Comparison of ENCODE assay signal across 11 mouse cellular contexts in genomic region chr13:92647695-92648094, GRCm38 (mm10). TPM values are rescaled to one million over a fixed set of nuclear protein-coding genes. Genes with fewer than 3 reads are reported as not detected.
DNase-seq lines count a peak whose midpoint lies in the region; ATAC-seq and TF ChIP-seq lines count a peak whose summit lies in the region.
"Had no signal": no experiment of that assay in that cellular context is flagged by ENCODE, and none has a peak within 500 bp of the region (broad histone marks: within the 10 kb centered on the region; RNA-seq: fewer than 3 reads in every experiment).

No protein-coding gene starts in this region.

- WGBS in heart, embryonic 12.5 days: 63% methylated on average over 2 of the region's 2 CpGs
- 46% methylated on average over 2 of the region's 2 CpGs for WGBS in lung, embryonic 15.5 days
- 92% methylated on average over 2 of the region's 2 CpGs for WGBS in thymus, adult 2 months

- no peaks in the 10 kb centered on the region for H3K9me3 ChIP-seq in heart, embryonic 12.5 days (replicated peaks)
- no peaks in the 10 kb centered on the region for H3K9me3 ChIP-seq in lung, embryonic 15.5 days
- H3K9me3 ChIP-seq: liver, embryonic 13.5 days had no signal

- H3K27me3 ChIP-seq in heart, embryonic 12.5 days (replicated peaks): no peaks in the 10 kb centered on the region
- no peaks in the 10 kb centered on the region for H3K27me3 ChIP-seq in lung, embryonic 15.5 days
- no peaks in the 10 kb centered on the region for H3K27me3 ChIP-seq in thymus, adult 2 months (ENCODE audit: control insufficient read depth, insufficient read depth, low read length)
- H3K27me3 ChIP-seq: liver, embryonic 13.5 days had no signal

- peaks cover 19% of the 10 kb centered on the region for H3K4me1 ChIP-seq in heart, embryonic 12.5 days (replicated peaks)
- H3K4me1 ChIP-seq in lung, embryonic 15.5 days: peaks cover 37% of the 10 kb centered on the region
- peaks cover 7% of the 10 kb centered on the region for H3K4me1 ChIP-seq in thymus, adult 2 months (replicated peaks; ENCODE audit: control insufficient read depth, insufficient read depth, low read length)

- TF ChIP-seq CTCF in thymus, adult 2 months (IDR thresholded peaks at IDR 0.05; ENCODE audit: borderline replicate concordance, control insufficient read depth, extremely low read depth, insufficient read depth, low read length, poor library complexity): no peak

- ATAC-seq in heart, embryonic 12.5 days (ENCODE audit: insufficient number of reproducible peaks, low FRiP score): no peak
- ATAC-seq in lung, embryonic 15.5 days (ENCODE audit: borderline replicate concordance, extremely low read depth, low FRiP score, low TSS enrichment): peak; percentile 34; the same call in 1 of the 2 replicates

- H3K4me3 ChIP-seq in heart, embryonic 12.5 days: no peak overlapping the region
- no peak overlapping the region for H3K4me3 ChIP-seq in lung, embryonic 15.5 days
- no peak overlapping the region for H3K4me3 ChIP-seq in thymus, adult 2 months (ENCODE audit: control insufficient read depth, insufficient read depth, low read length)
- H3K4me3 ChIP-seq: liver, embryonic 13.5 days; myocyte had no signal

- no peak overlapping the region for H3K27ac ChIP-seq in heart, embryonic 12.5 days (ENCODE audit: poor library complexity, severe bottlenecking)
- peak overlapping the region; percentile 20; the same call in 1 of the 2 replicates for H3K27ac ChIP-seq in lung, embryonic 15.5 days
- H3K27ac ChIP-seq in thymus, adult 2 months (ENCODE audit: control insufficient read depth, insufficient read depth, low read length): no peak overlapping the region
- H3K27ac ChIP-seq: liver, embryonic 13.5 days had no signal

- no peak for TF ChIP-seq POLR2A in thymus, adult 2 months (IDR thresholded peaks at IDR 0.05; ENCODE audit: control insufficient read depth, extremely low read depth, insufficient read depth, low read length, poor library complexity)

- peak; percentile 80 for DNase-seq in heart, adult 11 months
- peak; percentile 81 for DNase-seq in adipocyte (ENCODE audit: low spot score)
- peak; percentile 65 for DNase-seq in cerebellum, adult 9-11 months
- no peak for DNase-seq in left cerebral cortex, adult 11 months (ENCODE audit: low spot score)
- DNase-seq in thymus, adult 2 months: no peak
- no peak for DNase-seq in thymus, postnatal 25 days
- DNase-seq: liver, embryonic 13.5 days; retina, postnatal 1 day had no signal

- no peak overlapping the region for H3K4me2 ChIP-seq in heart, embryonic 12.5 days
- H3K4me2 ChIP-seq in lung, embryonic 15.5 days: no peak overlapping the region
- H3K4me2 ChIP-seq: liver, embryonic 13.5 days had no signal

- no peaks in the 10 kb centered on the region for H3K36me3 ChIP-seq in heart, embryonic 12.5 days
- no peaks in the 10 kb centered on the region for H3K36me3 ChIP-seq in lung, embryonic 15.5 days
- no peaks in the 10 kb centered on the region for H3K36me3 ChIP-seq in thymus, adult 2 months (ENCODE audit: control insufficient read depth, insufficient read depth, low read length)

- H3K9ac ChIP-seq in heart, embryonic 12.5 days: no peak overlapping the region
- H3K9ac ChIP-seq in lung, embryonic 15.5 days: no peak overlapping the region
- H3K9ac ChIP-seq: liver, embryonic 13.5 days had no signal

RNA-seq across cellular contexts. Expression of gene Serinc5, which starts 36.8 kb away (rescaled TPM):
- polyA plus RNA-seq in heart, embryonic 12.5 days (2016; fragmentation: Nextera tagmentation; extraction: Ambion mirVana): 15.2 and 15.4 TPM in 2 replicates
- polyA plus RNA-seq in lung, embryonic 15.5 days (2015; fragmentation: Nextera tagmentation; extraction: Ambion mirVana): 23.4 and 26.0 TPM in 2 replicates
- polyA plus RNA-seq in thymus, adult 2 months (2012; rRNA removed): 108 and 109 TPM in 2 replicates

Comparison
In these comparisons a context has a peak if more than half of its experiments do, and no peak if none do; other contexts are left out.
1. DNase-seq: peak in heart, adult 11 months (single experiment), adipocyte (single experiment) and cerebellum, adult 9-11 months (single experiment); none in left cerebral cortex, adult 11 months (single experiment), thymus, adult 2 months (single experiment) and thymus, postnatal 25 days (single experiment).